Mouse (Mus musculus): ENCODE results near the gene Bcl3. TPM values are rescaled to one million over a fixed set of nuclear protein-coding genes. Genes with fewer than 3 reads are reported as not detected.

The Bcl3 gene
- total and polyA plus RNA-seq, 3 experiments, result 0.71 to 6.6 TPM; not detected in 1

GRCm38 (mm10) chr7:19763829-19764477, 58.6 kb downstream of the Bcl3 start:
- no peaks in the 10 kb centered on the region for H3K36me3 ChIP-seq (replicated peaks)
- no peak for TF ChIP-seq POLR2AphosphoS5 (IDR thresholded peaks at IDR 0.05; ENCODE audit: insufficient replicate concordance, low read depth, low read length)
- TF ChIP-seq TAL1 (conservative IDR thresholded peaks at IDR 0.05; ENCODE audit: low read depth, low read length), result no peak
- TF ChIP-seq GATA2 (IDR thresholded peaks at IDR 0.05; ENCODE audit: borderline replicate concordance, low read depth, low read length), result no peak
- TF ChIP-seq GATA1 (IDR thresholded peaks at IDR 0.05; ENCODE audit: borderline replicate concordance, low read length), result no peak
- TF ChIP-seq CTCF (IDR thresholded peaks at IDR 0.05; ENCODE audit: low read depth, low read length), result no peak
- H3K4me1 ChIP-seq (ENCODE audit: insufficient read depth, low read depth, low read length), result peaks cover 14% of the 10 kb centered on the region
- peaks cover 28% of the 10 kb centered on the region; the same call in 1 of the 2 replicates for H3K27me3 ChIP-seq (ENCODE audit: insufficient read depth, low read length)
- ATAC-seq (ENCODE audit: extremely low read depth, insufficient number of reproducible peaks, low FRiP score, poor library complexity, severe bottlenecking) (no peak), DNase-seq (ENCODE audit: low spot score) (no peak)
- no peak overlapping the region for H3K4me3 ChIP-seq (ENCODE audit: low read depth, low read length)
- no peaks in the 10 kb centered on the region for H3K9me3 ChIP-seq (replicated peaks)

GRCm38 (mm10) chr7:19762283-19762682, 60.3 kb downstream of the Bcl3 start:
- TF ChIP-seq POLR2AphosphoS5 (IDR thresholded peaks at IDR 0.05; ENCODE audit: insufficient replicate concordance, low read depth, low read length), result no peak
- TF ChIP-seq GATA1 (IDR thresholded peaks at IDR 0.05; ENCODE audit: borderline replicate concordance, low read length), result no peak
- no peak for TF ChIP-seq GATA2 (IDR thresholded peaks at IDR 0.05; ENCODE audit: borderline replicate concordance, low read depth, low read length)
- no peak for TF ChIP-seq CTCF (IDR thresholded peaks at IDR 0.05; ENCODE audit: low read depth, low read length)
- TF ChIP-seq TAL1 (conservative IDR thresholded peaks at IDR 0.05; ENCODE audit: low read depth, low read length), result no peak
- Histone ChIP-seq H3K4me3 (ENCODE audit: low read depth, low read length) (no peak overlapping the region), H3K36me3 (replicated peaks) (no peaks in the 10 kb centered on the region), H3K9me3 (replicated peaks) (no peaks in the 10 kb centered on the region), H3K27me3 (ENCODE audit: insufficient read depth, low read length) (peaks cover 23% of the 10 kb centered on the region; the same call in 1 of the 2 replicates), H3K4me1 (ENCODE audit: insufficient read depth, low read depth, low read length) (peaks cover 14% of the 10 kb centered on the region)
- ATAC-seq (ENCODE audit: extremely low read depth, insufficient number of reproducible peaks, low FRiP score, poor library complexity, severe bottlenecking), result no peak
- DNase-seq (ENCODE audit: low spot score), result no peak

- peaks cover 14% of the 10 kb centered on the region for H3K4me1 ChIP-seq (ENCODE audit: insufficient read depth, low read depth, low read length)
- TF ChIP-seq GATA2 (IDR thresholded peaks at IDR 0.05; ENCODE audit: borderline replicate concordance, low read depth, low read length) (no peak), TAL1 (conservative IDR thresholded peaks at IDR 0.05; ENCODE audit: low read depth, low read length) (no peak), GATA1 (IDR thresholded peaks at IDR 0.05; ENCODE audit: borderline replicate concordance, low read length) (no peak), CTCF (IDR thresholded peaks at IDR 0.05; ENCODE audit: low read depth, low read length) (no peak), POLR2AphosphoS5 (IDR thresholded peaks at IDR 0.05; ENCODE audit: insufficient replicate concordance, low read depth, low read length) (no peak)
- H3K27me3 ChIP-seq (ENCODE audit: insufficient read depth, low read length), result peaks cover 23% of the 10 kb centered on the region
- H3K4me3 ChIP-seq (ENCODE audit: low read depth, low read length), result no peak overlapping the region
- ATAC-seq (ENCODE audit: extremely low read depth, insufficient number of reproducible peaks, low FRiP score, poor library complexity, severe bottlenecking) (no peak), DNase-seq (ENCODE audit: low spot score) (no peak)
- H3K36me3 ChIP-seq (replicated peaks), result no peaks in the 10 kb centered on the region
- 0 out of 2 replicates have a peak, but pooled peaks cover 1% of the 10 kb centered on the region for H3K9me3 ChIP-seq (replicated peaks)
Observed at GRCm38 (mm10) chr7:19760021-19760420, 62.5 kb downstream of the Bcl3 start.

- ATAC-seq (ENCODE audit: extremely low read depth, insufficient number of reproducible peaks, low FRiP score, poor library complexity, severe bottlenecking), result no peak
- no peak for TF ChIP-seq POLR2AphosphoS5 (IDR thresholded peaks at IDR 0.05; ENCODE audit: insufficient replicate concordance, low read depth, low read length)
- no peak for TF ChIP-seq GATA2 (IDR thresholded peaks at IDR 0.05; ENCODE audit: borderline replicate concordance, low read depth, low read length)
- no peak for TF ChIP-seq TAL1 (conservative IDR thresholded peaks at IDR 0.05; ENCODE audit: low read depth, low read length)
- no peak for TF ChIP-seq GATA1 (IDR thresholded peaks at IDR 0.05; ENCODE audit: borderline replicate concordance, low read length)
- TF ChIP-seq CTCF (IDR thresholded peaks at IDR 0.05; ENCODE audit: low read depth, low read length), result no peak
Observed at GRCm38 (mm10) chr7:19758623-19759022, 63.9 kb downstream of the Bcl3 start.

More at GRCm38 (mm10) chr7:19758623-19759022, 63.9 kb downstream of the Bcl3 start:
- no peak for DNase-seq (ENCODE audit: low spot score)
- Histone ChIP-seq H3K4me3 (ENCODE audit: low read depth, low read length) (no peak overlapping the region), H3K9me3 (replicated peaks) (0 out of 2 replicates have a peak, but pooled peaks cover 2% of the 10 kb centered on the region), H3K4me1 (ENCODE audit: insufficient read depth, low read depth, low read length) (peaks cover 14% of the 10 kb centered on the region), H3K27me3 (ENCODE audit: insufficient read depth, low read length) (peaks cover 19% of the 10 kb centered on the region), H3K36me3 (replicated peaks) (no peaks in the 10 kb centered on the region)

Other genes starting within 250 kb of the Bcl3 start
Only the 20 nearest of the 21 such genes appear.
- 50.8 and 51.2 TPM in 2 replicates for gene Gemin7, start 245.2 kb downstream of the Bcl3 start, total RNA-seq (2014; fragmentation: Nextera tagmentation)
- gene Gemin7, start 245.2 kb downstream of the Bcl3 start, total RNA-seq (2017), result 25.8 and 31.3 TPM in 2 replicates
- gene Gemin7, start 245.2 kb downstream of the Bcl3 start, polyA plus RNA-seq (2012), result 52.7 and 55.4 TPM in 2 replicates
- 25.8 and 41.4 TPM in 2 replicates for gene Clasrp, start 218.3 kb downstream of the Bcl3 start, total RNA-seq (2014; fragmentation: Nextera tagmentation)
- 34.2 and 35.1 TPM in 2 replicates for gene Clasrp, start 218.3 kb downstream of the Bcl3 start, total RNA-seq (2017)
- 153 and 172 TPM in 2 replicates for gene Clasrp, start 218.3 kb downstream of the Bcl3 start, polyA plus RNA-seq (2012)
- gene Relb, start 193.3 kb downstream of the Bcl3 start, total RNA-seq (2014; fragmentation: Nextera tagmentation), result 1.5 and 1.9 TPM in 2 replicates
- 1.5 and 2.0 TPM in 2 replicates for gene Relb, start 193.3 kb downstream of the Bcl3 start, total RNA-seq (2017)
- 1.1 and 1.2 TPM in 2 replicates for gene Relb, start 193.3 kb downstream of the Bcl3 start, polyA plus RNA-seq (2012)
- 70.0 and 75.5 TPM in 2 replicates for gene Clptm1, start 157.7 kb downstream of the Bcl3 start, total RNA-seq (2014; fragmentation: Nextera tagmentation)
- gene Clptm1, start 157.7 kb downstream of the Bcl3 start, total RNA-seq (2017), result 26.0 and 28.6 TPM in 2 replicates
- 74.8 and 93.4 TPM in 2 replicates for gene Clptm1, start 157.7 kb downstream of the Bcl3 start, polyA plus RNA-seq (2012)
- not detected in 2 replicates for gene Apoc2, start 144.8 kb downstream of the Bcl3 start, total RNA-seq (2014; fragmentation: Nextera tagmentation)
- not detected in 2 replicates for gene Apoc2, start 144.8 kb downstream of the Bcl3 start, total RNA-seq (2017)
- gene Apoc2, start 144.8 kb downstream of the Bcl3 start, polyA plus RNA-seq (2012), result not detected in 2 replicates
- gene Gm44805, start 141.3 kb downstream of the Bcl3 start, total RNA-seq (2014; fragmentation: Nextera tagmentation), result not detected in 2 replicates
- not detected in 2 replicates for gene Gm44805, start 141.3 kb downstream of the Bcl3 start, total RNA-seq (2017)
- not detected in 2 replicates for gene Gm44805, start 141.3 kb downstream of the Bcl3 start, polyA plus RNA-seq (2012)
- not detected in 2 replicates for gene Apoc4, start 141.3 kb downstream of the Bcl3 start, total RNA-seq (2014; fragmentation: Nextera tagmentation)
- 0.27 TPM in 1 of 2 replicates, not detected in the other for gene Apoc4, start 141.3 kb downstream of the Bcl3 start, total RNA-seq (2017)
- gene Apoc4, start 141.3 kb downstream of the Bcl3 start, polyA plus RNA-seq (2012), result 0.22 TPM in 1 of 2 replicates, not detected in the other
- gene Apoc1, start 130.1 kb downstream of the Bcl3 start, total RNA-seq (2014; fragmentation: Nextera tagmentation), result 12.3 and 14.9 TPM in 2 replicates
- gene Apoc1, start 130.1 kb downstream of the Bcl3 start, total RNA-seq (2017), result 4.8 and 7.0 TPM in 2 replicates
- 9.5 and 15.3 TPM in 2 replicates for gene Apoc1, start 130.1 kb downstream of the Bcl3 start, polyA plus RNA-seq (2012)
- 7.4 and 8.1 TPM in 2 replicates for gene Apoe, start 123.6 kb downstream of the Bcl3 start, total RNA-seq (2014; fragmentation: Nextera tagmentation)
- gene Apoe, start 123.6 kb downstream of the Bcl3 start, total RNA-seq (2017), result 19.9 TPM in 2 replicates
- 28.6 and 28.7 TPM in 2 replicates for gene Apoe, start 123.6 kb downstream of the Bcl3 start, polyA plus RNA-seq (2012)
- gene Tomm40, start 107.3 kb downstream of the Bcl3 start, total RNA-seq (2014; fragmentation: Nextera tagmentation), result 75.6 and 88.4 TPM in 2 replicates
- 49.1 and 56.9 TPM in 2 replicates for gene Tomm40, start 107.3 kb downstream of the Bcl3 start, total RNA-seq (2017)
- 377 and 386 TPM in 2 replicates for gene Tomm40, start 107.3 kb downstream of the Bcl3 start, polyA plus RNA-seq (2012)
- 14.2 and 17.2 TPM in 2 replicates for gene Nectin2, start 72.3 kb downstream of the Bcl3 start, total RNA-seq (2014; fragmentation: Nextera tagmentation)
- 9.7 and 11.4 TPM in 2 replicates for gene Nectin2, start 72.3 kb downstream of the Bcl3 start, total RNA-seq (2017)
- 34.9 and 35.8 TPM in 2 replicates for gene Nectin2, start 72.3 kb downstream of the Bcl3 start, polyA plus RNA-seq (2012)
- gene Bcam, start 51.8 kb downstream of the Bcl3 start, total RNA-seq (2014; fragmentation: Nextera tagmentation), result not detected in 2 replicates
- 0.05 TPM in 1 of 2 replicates, not detected in the other for gene Bcam, start 51.8 kb downstream of the Bcl3 start, total RNA-seq (2017)
- gene Bcam, start 51.8 kb downstream of the Bcl3 start, polyA plus RNA-seq (2012), result not detected in 2 replicates
- gene Cblc, start 26.0 kb downstream of the Bcl3 start, total RNA-seq (2014; fragmentation: Nextera tagmentation), result not detected in 2 replicates
- not detected in 2 replicates for gene Cblc, start 26.0 kb downstream of the Bcl3 start, total RNA-seq (2017)
- not detected in 2 replicates for gene Cblc, start 26.0 kb downstream of the Bcl3 start, polyA plus RNA-seq (2012)
- not detected in 2 replicates for gene Gm19345, start 29.2 kb upstream of the Bcl3 start, total RNA-seq (2014; fragmentation: Nextera tagmentation)
- not detected in 2 replicates for gene Gm19345, start 29.2 kb upstream of the Bcl3 start, total RNA-seq (2017)
- gene Gm19345, start 29.2 kb upstream of the Bcl3 start, polyA plus RNA-seq (2012), result not detected in 2 replicates
- 1.7 and 4.1 TPM in 2 replicates for gene Ceacam16, start 38.5 kb upstream of the Bcl3 start, total RNA-seq (2014; fragmentation: Nextera tagmentation)
- gene Ceacam16, start 38.5 kb upstream of the Bcl3 start, total RNA-seq (2017), result 2.3 and 2.8 TPM in 2 replicates
- 2.2 and 3.2 TPM in 2 replicates for gene Ceacam16, start 38.5 kb upstream of the Bcl3 start, polyA plus RNA-seq (2012)
- not detected in 2 replicates for gene Ceacam19, start 65.2 kb upstream of the Bcl3 start, total RNA-seq (2014; fragmentation: Nextera tagmentation)
- 0.05 TPM in 1 of 2 replicates, not detected in the other for gene Ceacam19, start 65.2 kb upstream of the Bcl3 start, total RNA-seq (2017)
- not detected in 2 replicates for gene Ceacam19, start 65.2 kb upstream of the Bcl3 start, polyA plus RNA-seq (2012)
- not detected in 2 replicates for gene Pvr, start 98.4 kb upstream of the Bcl3 start, total RNA-seq (2014; fragmentation: Nextera tagmentation)
- gene Pvr, start 98.4 kb upstream of the Bcl3 start, total RNA-seq (2017), result 0.17 and 0.33 TPM in 2 replicates
- gene Pvr, start 98.4 kb upstream of the Bcl3 start, polyA plus RNA-seq (2012), result not detected in 2 replicates
- gene Igsf23, start 128.0 kb upstream of the Bcl3 start, total RNA-seq (2014; fragmentation: Nextera tagmentation), result not detected in 2 replicates
- gene Igsf23, start 128.0 kb upstream of the Bcl3 start, total RNA-seq (2017), result 0.11 TPM in 1 of 2 replicates, not detected in the other
- gene Igsf23, start 128.0 kb upstream of the Bcl3 start, polyA plus RNA-seq (2012), result not detected in 2 replicates
- gene Ceacam20, start 142.6 kb upstream of the Bcl3 start, total RNA-seq (2014; fragmentation: Nextera tagmentation), result not detected in 2 replicates
- not detected in 2 replicates for gene Ceacam20, start 142.6 kb upstream of the Bcl3 start, total RNA-seq (2017)
- not detected in 2 replicates for gene Ceacam20, start 142.6 kb upstream of the Bcl3 start, polyA plus RNA-seq (2012)
- gene Nlrp9b, start 168.7 kb upstream of the Bcl3 start, total RNA-seq (2014; fragmentation: Nextera tagmentation), result not detected in 2 replicates
- gene Nlrp9b, start 168.7 kb upstream of the Bcl3 start, total RNA-seq (2017), result 0.12 and 0.38 TPM in 2 replicates
- not detected in 2 replicates for gene Nlrp9b, start 168.7 kb upstream of the Bcl3 start, polyA plus RNA-seq (2012)